Mouse (Mus musculus) B cell, adult 2 months (primary cell): ENCODE data around the gene Gucy2e.

Source experiments
- DNase-seq, 2 experiments: peaks; one replicate each; pipeline ENCODE4 v3.0.0; 2022

Gucy2e gene

GRCm38 (mm10) chr11:69169313-69169712, 67.5 kb downstream of the Gucy2e start:
- no peak for DNase-seq
